In genomic region chrX:100776494-100776893, GRCm38 (mm10) we compare ENCODE assay signal across 8 mouse cellular contexts. TPM values are rescaled to one million over a fixed set of nuclear protein-coding genes. Genes with fewer than 3 reads are reported as not detected.
DNase-seq lines count a peak whose midpoint lies in the region; ATAC-seq and TF ChIP-seq lines count a peak whose summit lies in the region.

No protein-coding gene starts in this region.

- 13% methylated on average over 9 of the region's 9 CpGs for WGBS in heart, embryonic 12.5 days
- 22% methylated on average over 9 of the region's 9 CpGs for WGBS in kidney, embryonic 16.5 days
- WGBS in lung, adult 2 months, result 25% methylated on average over 9 of the region's 9 CpGs
- 19% methylated on average over 9 of the region's 9 CpGs for WGBS in neural tube, embryonic 15.5 days

- peak overlapping the region; percentile 78; the same call in 1 of the 2 replicates for H3K9ac ChIP-seq in heart, embryonic 12.5 days
- H3K9ac ChIP-seq in kidney, embryonic 16.5 days (replicated peaks; ENCODE audit: low read length), result no peak overlapping the region
- no peak overlapping the region for H3K9ac ChIP-seq in neural tube, embryonic 15.5 days (replicated peaks)

- H3K4me2 ChIP-seq in heart, embryonic 12.5 days, result peak overlapping the region; percentile 79
- peak overlapping the region; percentile 57 for H3K4me2 ChIP-seq in kidney, embryonic 16.5 days (replicated peaks; ENCODE audit: low read depth, low read length)
- H3K4me2 ChIP-seq in neural tube, embryonic 15.5 days, result peak overlapping the region; percentile 50

- no peak for TF ChIP-seq POLR2A in lung, adult 2 months (IDR thresholded peaks at IDR 0.05; ENCODE audit: borderline replicate concordance, extremely low read depth, low read depth, low read length)

- peak overlapping the region; percentile 92; the same call in 1 of the 2 replicates for H3K27ac ChIP-seq in heart, embryonic 12.5 days (ENCODE audit: poor library complexity, severe bottlenecking)
- peak overlapping the region; percentile 84; the same call in 1 of the 2 replicates for H3K27ac ChIP-seq in kidney, embryonic 16.5 days (ENCODE audit: low read length)
- H3K27ac ChIP-seq in neural tube, embryonic 15.5 days (replicated peaks), result peak overlapping the region; percentile 56

- peak; percentile 52; the same call in 1 of the 2 replicates for TF ChIP-seq CTCF in lung, adult 2 months (IDR thresholded peaks at IDR 0.05; ENCODE audit: insufficient read depth, low read length)

- H3K4me1 ChIP-seq in heart, embryonic 12.5 days (replicated peaks), result peaks cover 12% of the 10 kb centered on the region; the same call in 1 of the 2 replicates
- no peaks in the 10 kb centered on the region for H3K4me1 ChIP-seq in kidney, embryonic 16.5 days (ENCODE audit: insufficient read depth, low read length)
- H3K4me1 ChIP-seq in lung, adult 2 months (ENCODE audit: control insufficient read depth, insufficient read depth, low read length), result peaks cover 3% of the 10 kb centered on the region
- H3K4me1 ChIP-seq in neural tube, embryonic 15.5 days, result peaks cover 16% of the 10 kb centered on the region; the same call in 1 of the 2 replicates

- peak; percentile 59 for ATAC-seq in CD4-positive, CD25-positive, alpha-beta regulatory T cell, adult 4 months
- peak; percentile 47; the same call in 1 of the 2 replicates for ATAC-seq in heart, embryonic 12.5 days (ENCODE audit: insufficient number of reproducible peaks, low FRiP score)
- peak; percentile 49; the same call in 1 of the 2 replicates for ATAC-seq in kidney, embryonic 16.5 days (ENCODE audit: low FRiP score, low TSS enrichment)
- ATAC-seq in neural tube, embryonic 15.5 days (ENCODE audit: low FRiP score), result peak; percentile 53; the same call in 1 of the 2 replicates

- no peaks in the 10 kb centered on the region for H3K9me3 ChIP-seq in heart, embryonic 12.5 days (replicated peaks)
- H3K9me3 ChIP-seq in kidney, embryonic 16.5 days (ENCODE audit: low read length), result no peaks in the 10 kb centered on the region
- H3K9me3 ChIP-seq in neural tube, embryonic 15.5 days (replicated peaks), result no peaks in the 10 kb centered on the region

- peak overlapping the region; percentile 63 for H3K4me3 ChIP-seq in heart, embryonic 12.5 days
- H3K4me3 ChIP-seq in kidney, embryonic 16.5 days (ENCODE audit: low read length), result peak overlapping the region; percentile 63
- H3K4me3 ChIP-seq in lung, adult 2 months (replicated peaks; ENCODE audit: extremely low read depth, low read depth, low read length), result no peak overlapping the region
- peak overlapping the region; percentile 38 for H3K4me3 ChIP-seq in neural tube, embryonic 15.5 days (replicated peaks)

- peak; percentile 60 to 83 for DNase-seq in adrenal gland, adult (ENCODE audit: inconsistent age in 2 of 2, low spot score in 1 of 2)
- DNase-seq in embryo, embryonic 11 days, result peak; percentile 58
- peak; percentile 41 for DNase-seq in lung, adult 2 months
- no peak for DNase-seq in Muller cell, postnatal 12 days (ENCODE audit: inconsistent ontology term)

- H3K36me3 ChIP-seq in heart, embryonic 12.5 days, result no peaks in the 10 kb centered on the region
- no peaks in the 10 kb centered on the region for H3K36me3 ChIP-seq in kidney, embryonic 16.5 days (ENCODE audit: insufficient read depth, low read length)
- H3K36me3 ChIP-seq in neural tube, embryonic 15.5 days, result no peaks in the 10 kb centered on the region

- H3K27me3 ChIP-seq in heart, embryonic 12.5 days (replicated peaks), result no peaks in the 10 kb centered on the region
- no peaks in the 10 kb centered on the region for H3K27me3 ChIP-seq in kidney, embryonic 16.5 days (ENCODE audit: insufficient read depth, low read length)
- no peaks in the 10 kb centered on the region for H3K27me3 ChIP-seq in neural tube, embryonic 15.5 days (replicated peaks)

RNA-seq across cellular contexts. Expression of gene Dlg3, which starts 9.0 kb away (rescaled TPM):
- 1 to 10 TPM; 4.1 to 6.4 TPM for polyA plus RNA-seq in CD4-positive, CD25-positive, alpha-beta regulatory T cell, adult 4 months (2017; shearing (Covaris generic))
- 4.7 and 5.1 TPM in 2 replicates for polyA plus RNA-seq in heart, embryonic 12.5 days (2016; fragmentation: Nextera tagmentation; extraction: Ambion mirVana)
- polyA plus RNA-seq in kidney, embryonic 16.5 days (2015; fragmentation: Nextera tagmentation; extraction: Ambion mirVana), result 6.7 and 9.1 TPM in 2 replicates
- polyA plus RNA-seq in lung, adult 2 months (2012; rRNA removed), result 9.4 and 13.7 TPM in 2 replicates
- polyA plus RNA-seq in neural tube, embryonic 15.5 days (2015; fragmentation: Nextera tagmentation; extraction: Ambion mirVana), result 5.5 and 5.6 TPM in 2 replicates

RNA-seq across cellular contexts. Expression of gene Gdpd2, which starts 46.8 kb away (rescaled TPM):
- polyA plus RNA-seq in CD4-positive, CD25-positive, alpha-beta regulatory T cell, adult 4 months (2017; shearing (Covaris generic)), result not detected
- 0.43 and 0.59 TPM in 2 replicates for polyA plus RNA-seq in heart, embryonic 12.5 days (2016; fragmentation: Nextera tagmentation; extraction: Ambion mirVana)
- polyA plus RNA-seq in kidney, embryonic 16.5 days (2015; fragmentation: Nextera tagmentation; extraction: Ambion mirVana), result 2.0 and 2.3 TPM in 2 replicates
- polyA plus RNA-seq in lung, adult 2 months (2012; rRNA removed), result 14.2 and 19.5 TPM in 2 replicates
- 27.3 and 31.7 TPM in 2 replicates for polyA plus RNA-seq in neural tube, embryonic 15.5 days (2015; fragmentation: Nextera tagmentation; extraction: Ambion mirVana)
